Mouse (Mus musculus): ENCODE data around the gene Slc5a10. TPM values are rescaled to one million over a fixed set of nuclear protein-coding genes. Genes with fewer than 3 reads are reported as not detected.

Slc5a10 gene
- polyA plus RNA-seq, 1 experiment, result 0.27 TPM

- H3K4me3 ChIP-seq (ENCODE audit: control insufficient read depth, insufficient read depth, low read length), result peak within 1 kb of the TSS; percentile 78
- H3K27ac ChIP-seq (ENCODE audit: control insufficient read depth, insufficient read depth, low read length), result no peak within 1 kb of the TSS
- H3K4me1 ChIP-seq (replicated peaks; ENCODE audit: control insufficient read depth, insufficient read depth, low read length), result peaks cover 23% of the 10 kb centered on the region
- 8% methylated on average over 76 of the region's 76 CpGs for WGBS
- peak; percentile 63 for DNase-seq
- no peaks in the 10 kb centered on the region for H3K36me3 ChIP-seq (ENCODE audit: control insufficient read depth, insufficient read depth, low read length)
- no peaks in the 10 kb centered on the region for H3K27me3 ChIP-seq (ENCODE audit: control insufficient read depth, insufficient read depth, low read length)
- TF ChIP-seq POLR2A (IDR thresholded peaks at IDR 0.05; ENCODE audit: control insufficient read depth, extremely low read depth, insufficient read depth, low read length, poor library complexity) (no peak), CTCF (IDR thresholded peaks at IDR 0.05; ENCODE audit: borderline replicate concordance, control insufficient read depth, extremely low read depth, insufficient read depth, low read length, poor library complexity) (no peak)
These were observed 36.5 kb downstream of the Slc5a10 start, which contains the start of gene Fam83g for GRCm38 (mm10) chr11:61683907-61684731. Fam83g (plus strand) TSS chr11:61684091.

GRCm38 (mm10) chr11:61679091-61679866 is 41.3 kb downstream of the Slc5a10 start:
- DNase-seq, result no peak
- Histone ChIP-seq H3K36me3 (ENCODE audit: control insufficient read depth, insufficient read depth, low read length) (no peaks in the 10 kb centered on the region), H3K4me3 (ENCODE audit: control insufficient read depth, insufficient read depth, low read length) (no peak overlapping the region), H3K27me3 (ENCODE audit: control insufficient read depth, insufficient read depth, low read length) (no peaks in the 10 kb centered on the region), H3K27ac (ENCODE audit: control insufficient read depth, insufficient read depth, low read length) (no peak overlapping the region), H3K4me1 (replicated peaks; ENCODE audit: control insufficient read depth, insufficient read depth, low read length) (peaks cover 25% of the 10 kb centered on the region)
- WGBS, result 85% methylated on average over 4 of the region's 4 CpGs
- TF ChIP-seq POLR2A (IDR thresholded peaks at IDR 0.05; ENCODE audit: control insufficient read depth, extremely low read depth, insufficient read depth, low read length, poor library complexity) (no peak), CTCF (IDR thresholded peaks at IDR 0.05; ENCODE audit: borderline replicate concordance, control insufficient read depth, extremely low read depth, insufficient read depth, low read length, poor library complexity) (no peak)

GRCm38 (mm10) chr11:61677709-61678108 is 42.9 kb downstream of the Slc5a10 start:
- no peak for DNase-seq
- H3K36me3 ChIP-seq (ENCODE audit: control insufficient read depth, insufficient read depth, low read length), result no peaks in the 10 kb centered on the region
- H3K4me3 ChIP-seq (ENCODE audit: control insufficient read depth, insufficient read depth, low read length), result no peak overlapping the region
- H3K27ac ChIP-seq (ENCODE audit: control insufficient read depth, insufficient read depth, low read length), result no peak overlapping the region
- WGBS, result 90% methylated on average over 4 of the region's 4 CpGs
- peaks cover 11% of the 10 kb centered on the region; the same call in 1 of the 2 replicates for H3K4me1 ChIP-seq (replicated peaks; ENCODE audit: control insufficient read depth, insufficient read depth, low read length)
- H3K27me3 ChIP-seq (ENCODE audit: control insufficient read depth, insufficient read depth, low read length), result no peaks in the 10 kb centered on the region
- no peak for TF ChIP-seq CTCF (IDR thresholded peaks at IDR 0.05; ENCODE audit: borderline replicate concordance, control insufficient read depth, extremely low read depth, insufficient read depth, low read length, poor library complexity)
- TF ChIP-seq POLR2A (IDR thresholded peaks at IDR 0.05; ENCODE audit: control insufficient read depth, extremely low read depth, insufficient read depth, low read length, poor library complexity), result no peak

GRCm38 (mm10) chr11:61676216-61676854 is 44.3 kb downstream of the Slc5a10 start:
- TF ChIP-seq POLR2A (IDR thresholded peaks at IDR 0.05; ENCODE audit: control insufficient read depth, extremely low read depth, insufficient read depth, low read length, poor library complexity) (no peak), CTCF (IDR thresholded peaks at IDR 0.05; ENCODE audit: borderline replicate concordance, control insufficient read depth, extremely low read depth, insufficient read depth, low read length, poor library complexity) (no peak)
- DNase-seq, result no peak
- H3K27me3 ChIP-seq (ENCODE audit: control insufficient read depth, insufficient read depth, low read length), result no peaks in the 10 kb centered on the region
- H3K4me1 ChIP-seq (replicated peaks; ENCODE audit: control insufficient read depth, insufficient read depth, low read length), result peaks cover 11% of the 10 kb centered on the region; the same call in 1 of the 2 replicates
- H3K4me3 ChIP-seq (ENCODE audit: control insufficient read depth, insufficient read depth, low read length), result no peak overlapping the region
- no peak overlapping the region for H3K27ac ChIP-seq (ENCODE audit: control insufficient read depth, insufficient read depth, low read length)
- 86% methylated on average over 7 of the region's 7 CpGs for WGBS
- H3K36me3 ChIP-seq (ENCODE audit: control insufficient read depth, insufficient read depth, low read length), result peaks cover 9% of the 10 kb centered on the region

GRCm38 (mm10) chr11:61675332-61675731 is 45.3 kb downstream of the Slc5a10 start:
- H3K4me3 ChIP-seq (ENCODE audit: control insufficient read depth, insufficient read depth, low read length), result no peak overlapping the region
- H3K36me3 ChIP-seq (ENCODE audit: control insufficient read depth, insufficient read depth, low read length), result peaks cover 17% of the 10 kb centered on the region
- no peaks in the 10 kb centered on the region for H3K27me3 ChIP-seq (ENCODE audit: control insufficient read depth, insufficient read depth, low read length)
- no peak overlapping the region for H3K27ac ChIP-seq (ENCODE audit: control insufficient read depth, insufficient read depth, low read length)
- DNase-seq, result no peak
- TF ChIP-seq CTCF (IDR thresholded peaks at IDR 0.05; ENCODE audit: borderline replicate concordance, control insufficient read depth, extremely low read depth, insufficient read depth, low read length, poor library complexity), result no peak
- no peak for TF ChIP-seq POLR2A (IDR thresholded peaks at IDR 0.05; ENCODE audit: control insufficient read depth, extremely low read depth, insufficient read depth, low read length, poor library complexity)
- WGBS, result 83% methylated on average over 2 of the region's 2 CpGs
- peaks cover 14% of the 10 kb centered on the region; the same call in 1 of the 2 replicates for H3K4me1 ChIP-seq (replicated peaks; ENCODE audit: control insufficient read depth, insufficient read depth, low read length)

GRCm38 (mm10) chr11:61674839-61675159 is 45.8 kb downstream of the Slc5a10 start:
- Histone ChIP-seq H3K27ac (ENCODE audit: control insufficient read depth, insufficient read depth, low read length) (no peak overlapping the region), H3K27me3 (ENCODE audit: control insufficient read depth, insufficient read depth, low read length) (no peaks in the 10 kb centered on the region), H3K4me3 (ENCODE audit: control insufficient read depth, insufficient read depth, low read length) (no peak overlapping the region), H3K36me3 (ENCODE audit: control insufficient read depth, insufficient read depth, low read length) (peaks cover 22% of the 10 kb centered on the region), H3K4me1 (replicated peaks; ENCODE audit: control insufficient read depth, insufficient read depth, low read length) (peaks cover 19% of the 10 kb centered on the region)
- TF ChIP-seq CTCF (IDR thresholded peaks at IDR 0.05; ENCODE audit: borderline replicate concordance, control insufficient read depth, extremely low read depth, insufficient read depth, low read length, poor library complexity) (no peak), POLR2A (IDR thresholded peaks at IDR 0.05; ENCODE audit: control insufficient read depth, extremely low read depth, insufficient read depth, low read length, poor library complexity) (no peak)
- DNase-seq, result no peak
- WGBS, result 47% methylated on average over 8 of the region's 8 CpGs
